Mouse (Mus musculus): ENCODE data around the gene Gmpr.

Gene Gmpr

DNA sequence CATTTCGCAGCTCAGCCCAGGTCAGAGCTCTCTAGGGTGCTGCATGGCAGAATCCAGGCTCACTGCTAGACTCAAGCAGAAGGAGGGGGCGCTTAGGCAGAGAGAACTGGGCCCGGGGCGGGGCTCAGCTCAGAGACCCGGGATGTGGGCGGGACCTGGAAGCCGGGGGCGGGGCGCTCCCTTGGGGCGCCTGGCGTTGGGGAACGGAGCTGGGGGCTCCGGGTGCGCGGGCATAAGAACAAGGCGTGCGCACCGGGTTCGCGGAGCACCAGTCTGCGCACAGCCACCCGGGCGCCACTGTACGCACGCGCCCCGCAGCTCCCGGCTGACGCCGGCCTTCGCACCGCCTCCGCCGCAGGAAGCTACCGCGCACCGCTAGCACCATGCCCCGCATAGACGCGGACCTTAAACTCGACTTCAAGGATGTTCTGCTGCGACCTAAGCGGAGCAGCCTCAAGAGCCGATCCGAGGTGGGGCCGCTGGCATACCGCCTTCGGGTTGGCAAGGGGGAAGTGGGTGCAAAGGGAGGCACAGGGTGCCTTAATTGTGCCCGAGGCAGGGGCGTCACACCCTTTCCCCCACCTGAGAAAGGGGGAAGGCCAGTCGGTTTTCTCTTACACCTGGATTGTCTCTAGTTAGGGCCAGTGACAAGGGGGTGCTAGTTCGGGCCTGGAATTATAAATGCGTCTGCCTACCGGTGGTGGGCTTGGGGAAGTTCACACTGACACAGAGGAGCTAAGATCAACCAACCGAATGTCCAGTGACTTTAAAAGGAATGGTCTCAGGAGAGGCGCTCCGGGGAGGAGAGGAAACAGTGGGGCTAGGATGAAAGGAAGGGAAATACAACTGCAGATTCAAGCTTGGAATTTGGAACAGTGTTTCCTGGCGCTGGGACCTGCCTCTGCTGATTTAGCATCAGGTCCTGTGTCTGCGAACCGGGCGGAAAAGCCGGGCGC, at the start of gene Gmpr:
Gene Gmpr, plus strand, starts transcription at position 171 of the 956 bp plus-strand sequence.
- peak; percentile 59 for DNase-seq (ENCODE audit: low read depth)

DNA sequence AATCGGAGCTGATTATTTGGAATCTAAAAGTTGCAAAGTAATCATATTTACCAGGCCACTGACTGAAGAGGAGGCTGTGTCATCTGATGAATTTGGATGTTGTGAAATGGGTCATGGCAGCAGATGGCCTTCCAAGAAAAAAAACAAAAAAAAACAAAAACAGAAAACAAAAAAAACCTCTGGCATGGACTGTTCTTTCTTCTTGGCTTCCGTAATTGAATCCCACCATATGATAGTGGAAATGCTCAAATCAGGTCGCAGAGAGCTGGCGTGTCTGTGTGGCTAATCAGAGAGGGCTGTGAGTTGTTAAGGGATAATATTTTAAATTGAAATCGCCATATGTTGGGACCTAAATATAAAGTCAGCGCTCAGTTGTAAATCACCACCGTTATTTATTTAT, 49.8 kb upstream of the Gmpr start:
- no peak for DNase-seq (ENCODE audit: low read depth)

DNA sequence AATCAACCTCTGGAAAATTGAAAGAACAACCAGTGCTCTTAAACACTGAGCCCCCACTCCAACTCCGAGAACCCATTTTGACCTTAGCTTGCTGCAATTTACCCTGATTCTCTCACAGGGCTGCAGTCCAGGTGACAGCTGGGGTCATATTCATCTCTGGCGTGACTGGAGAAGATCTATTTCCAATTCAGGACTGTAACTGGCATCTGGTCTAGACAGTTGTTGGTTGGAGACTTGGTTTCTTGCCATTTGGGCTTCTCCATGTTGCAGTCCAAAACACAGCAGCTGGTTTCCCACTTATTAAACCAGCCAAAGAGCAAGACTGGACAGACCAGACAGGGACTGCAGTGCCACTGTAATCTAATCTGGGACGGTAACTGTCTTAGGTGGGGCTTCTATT, 47.1 kb upstream of the Gmpr start:
- no peak for DNase-seq (ENCODE audit: low read depth)

DNA sequence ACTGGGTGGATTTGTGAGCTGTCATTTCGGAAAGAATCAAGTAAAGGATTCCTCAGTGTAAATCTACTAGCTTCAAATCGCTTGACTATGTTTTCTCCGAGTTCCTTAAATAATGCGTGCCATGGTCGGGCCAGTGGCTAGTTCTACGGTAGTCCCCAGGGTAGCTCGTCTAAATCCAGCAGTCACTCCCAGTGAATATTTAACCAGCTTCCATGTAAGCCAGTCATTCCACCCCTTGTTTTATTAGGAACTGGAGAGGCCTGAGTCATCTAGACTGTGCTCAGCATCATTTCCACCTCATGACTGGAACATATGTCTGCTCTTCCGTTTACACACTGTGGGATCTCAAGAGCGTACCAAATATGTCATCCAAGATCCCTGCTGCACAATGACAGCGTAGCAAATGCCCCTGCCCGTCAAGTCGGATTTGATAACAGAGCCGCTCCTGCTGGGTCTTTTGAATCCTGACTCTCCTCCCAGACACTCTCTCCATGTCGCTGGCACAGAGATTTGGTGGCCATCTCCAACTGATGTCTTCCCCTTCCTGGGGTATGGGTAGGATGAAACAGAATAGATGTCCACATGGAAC, 45.8 kb upstream of the Gmpr start:
- peak; percentile 16 for DNase-seq (ENCODE audit: low read depth)

DNA sequence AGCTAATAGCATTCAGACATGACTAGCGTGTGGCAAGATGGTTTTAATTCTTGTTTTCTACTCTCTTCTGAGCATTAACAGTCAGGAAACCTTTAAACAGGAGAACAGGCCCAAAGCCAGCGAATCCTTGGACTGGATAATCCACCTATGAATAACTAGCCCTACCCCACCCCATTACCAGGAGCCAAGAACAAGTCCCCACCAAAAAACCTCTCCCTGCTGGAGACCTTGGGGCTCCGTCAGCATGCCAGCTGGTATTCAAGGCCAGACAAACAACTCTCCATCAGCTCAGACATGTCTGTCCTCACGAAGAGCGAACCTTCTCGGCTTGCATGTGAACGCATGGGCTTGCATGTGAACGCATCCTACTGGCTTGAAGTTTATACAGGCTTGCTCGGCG, 41.6 kb upstream of the Gmpr start:
- no peak for DNase-seq (ENCODE audit: low read depth)

- DNase-seq (ENCODE audit: low read depth): peak; percentile 23
Measured at GRCm38 (mm10) chr13:45466031-45466519, 41.2 kb upstream of the Gmpr start.

DNA sequence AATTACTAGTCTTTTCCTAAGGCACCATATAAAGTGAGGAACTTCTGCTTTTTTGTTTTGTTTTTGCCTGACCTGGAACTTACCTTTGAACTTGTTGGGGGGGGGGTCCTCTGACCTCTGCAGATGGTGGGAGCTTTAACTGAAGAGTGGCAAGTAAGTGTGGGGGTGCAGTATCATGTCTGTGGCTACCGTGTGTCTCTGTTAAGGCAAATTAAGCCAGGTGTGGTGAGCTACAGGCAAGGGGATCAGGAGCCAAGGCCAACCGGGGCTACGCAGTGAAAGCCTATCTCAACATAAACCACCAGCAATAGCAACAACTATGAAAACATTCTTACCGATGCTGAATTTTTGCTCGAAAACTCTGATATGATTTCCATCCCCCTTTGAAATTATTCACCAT, 38.5 kb upstream of the Gmpr start:
- no peak for DNase-seq (ENCODE audit: low read depth)

DNA sequence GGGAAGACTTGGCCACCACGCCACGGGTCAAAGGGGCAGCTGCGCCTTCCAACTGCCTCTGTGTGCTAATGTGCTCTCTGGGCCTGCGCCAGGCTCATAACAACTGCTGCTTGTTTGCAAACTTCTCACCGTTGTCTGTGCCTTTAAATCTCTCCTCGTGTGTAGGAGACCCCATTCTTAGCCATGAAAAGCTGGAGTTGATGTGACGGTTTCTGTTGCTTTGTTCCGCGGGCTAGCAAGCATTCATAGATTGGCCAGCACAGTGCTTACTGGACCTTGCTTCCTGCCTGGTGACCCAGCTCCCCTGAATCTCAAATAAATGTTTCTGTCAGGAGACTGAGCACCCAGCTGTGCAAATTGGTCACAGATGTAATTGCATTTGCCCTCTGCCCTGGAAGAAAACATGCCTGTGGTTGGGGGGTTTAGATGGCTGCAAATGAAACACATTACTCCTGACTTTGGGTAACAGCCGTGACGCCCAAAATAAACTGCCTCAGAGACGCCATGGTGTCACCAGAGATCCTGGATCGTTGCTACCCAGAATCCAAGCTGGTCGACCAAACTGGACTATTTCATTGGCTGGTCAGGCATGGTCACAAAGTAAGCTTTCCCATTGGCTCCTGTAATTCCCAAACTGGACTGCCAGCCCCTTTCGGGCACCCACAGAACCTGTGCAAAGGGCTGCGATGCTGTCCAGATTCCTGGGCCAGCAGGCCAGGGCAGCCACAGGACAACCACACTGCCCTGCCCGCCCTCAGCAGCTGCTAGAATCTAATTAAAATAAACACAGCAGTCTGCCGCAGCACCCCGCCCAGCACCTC, 37.6 kb upstream of the Gmpr start:
- DNase-seq (ENCODE audit: low read depth): no peak

DNA sequence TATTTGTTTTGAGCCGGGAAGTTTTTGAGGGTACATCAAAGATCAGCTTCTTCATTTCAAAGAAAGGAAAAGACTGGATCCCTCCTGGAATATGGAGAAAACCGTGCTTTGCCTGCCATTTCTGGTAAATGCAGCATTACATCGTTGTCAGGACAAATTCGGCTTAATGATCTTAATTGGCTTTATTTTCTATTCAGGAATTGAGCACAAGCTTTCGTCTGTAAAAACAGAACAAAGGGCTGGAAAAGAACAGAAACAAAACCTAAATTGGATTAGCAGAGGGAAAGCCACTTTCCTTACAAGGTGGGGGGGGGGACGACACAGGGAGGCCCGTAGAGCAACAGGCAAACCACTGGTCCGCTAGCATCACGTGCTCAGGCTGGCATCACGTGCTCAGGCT, 33.9 kb upstream of the Gmpr start:
- no peak for DNase-seq (ENCODE audit: low read depth)

- no peak for DNase-seq (ENCODE audit: low read depth)
Measured at GRCm38 (mm10) chr13:45475297-45475696, 31.9 kb upstream of the Gmpr start.

GRCm38 (mm10) chr13:45477183-45477582, 30.1 kb upstream of the Gmpr start:
- DNase-seq (ENCODE audit: low read depth): peak; percentile 75

DNA sequence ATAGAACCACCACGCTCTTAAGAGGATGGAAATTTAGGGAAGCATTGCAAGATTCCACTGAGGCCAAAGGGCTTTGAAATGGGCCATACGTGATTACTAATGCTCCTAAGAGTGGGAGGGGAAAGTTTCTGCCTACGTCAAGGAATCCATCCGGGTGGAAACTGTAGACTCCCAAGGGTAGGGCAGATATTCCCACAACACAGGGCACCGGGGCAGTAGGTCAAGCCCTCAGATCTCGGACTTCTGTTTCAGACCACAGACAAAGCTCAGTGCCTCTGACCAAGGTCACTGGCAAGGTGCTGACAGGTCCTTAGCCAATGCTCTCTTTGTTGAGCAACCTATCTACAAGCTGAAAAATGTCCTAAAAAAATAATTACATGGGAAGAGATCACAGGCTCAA, 27.3 kb upstream of the Gmpr start:
- DNase-seq (ENCODE audit: low read depth): no peak

GRCm38 (mm10) chr13:45483215-45483614, 24.0 kb upstream of the Gmpr start:
- DNase-seq (ENCODE audit: low read depth): no peak

- peak; percentile 41 for DNase-seq (ENCODE audit: low read depth)
Measured at GRCm38 (mm10) chr13:45483949-45484348, 23.3 kb upstream of the Gmpr start.

- DNase-seq (ENCODE audit: low read depth): no peak
Measured at GRCm38 (mm10) chr13:45485602-45486001, 21.6 kb upstream of the Gmpr start.

DNA sequence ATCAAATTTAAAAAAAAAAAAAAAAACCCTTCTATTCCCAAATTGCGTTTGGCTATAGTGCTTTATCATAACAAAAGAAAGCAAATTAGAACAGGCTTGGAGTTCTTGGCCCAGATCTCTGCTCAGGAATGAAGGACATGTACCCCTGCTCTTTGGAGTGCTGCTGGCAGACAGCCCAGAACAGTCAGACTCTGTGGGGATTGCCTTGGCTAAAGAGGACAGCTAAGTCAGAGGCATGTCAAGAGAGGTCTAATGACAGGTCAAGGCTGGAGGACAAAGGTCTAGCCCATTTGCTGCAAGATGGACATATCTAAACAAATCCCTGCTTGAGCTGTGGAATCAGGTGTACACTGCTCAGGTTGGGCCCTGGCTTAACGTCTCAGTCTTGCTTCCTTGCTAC, 20.6 kb upstream of the Gmpr start:
- no peak for DNase-seq (ENCODE audit: low read depth)

DNA sequence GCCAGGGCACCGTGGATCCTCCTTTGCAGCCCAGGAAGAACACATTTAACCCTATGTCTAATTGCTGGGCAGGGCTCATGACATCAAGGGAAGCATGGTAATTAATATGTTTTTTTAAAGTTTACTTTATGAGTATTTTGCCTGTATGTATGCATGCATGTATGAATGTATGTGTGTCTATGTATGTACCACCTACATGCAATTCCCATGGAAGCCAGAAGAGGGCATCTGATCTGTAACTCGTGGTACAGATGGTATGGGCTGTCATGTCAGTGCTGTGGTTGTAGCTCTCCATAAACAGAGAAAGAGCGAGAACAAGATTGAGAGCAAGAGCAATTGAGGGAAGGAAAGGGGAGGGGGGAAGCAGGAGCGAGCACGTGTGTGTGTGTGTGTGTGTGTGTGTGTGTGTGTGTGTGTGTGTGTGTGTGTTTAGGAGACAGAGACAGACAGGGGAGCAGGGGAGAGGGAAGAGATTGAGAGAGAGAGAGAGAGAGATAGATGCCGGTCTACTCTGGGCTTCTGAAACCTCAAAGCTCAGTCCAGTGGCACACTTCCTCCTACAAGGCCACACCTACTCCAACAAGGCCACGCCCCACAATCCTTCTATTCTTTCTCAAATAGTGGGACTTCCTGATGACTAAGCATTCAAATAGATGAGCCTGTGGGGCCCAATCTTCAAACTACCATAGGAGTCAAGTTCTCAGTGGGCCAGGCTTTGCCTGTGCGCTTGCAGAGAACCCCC, 15.1 kb upstream of the Gmpr start:
- DNase-seq (ENCODE audit: low read depth): peak; percentile 69

- DNase-seq (ENCODE audit: low read depth): no peak
Measured at GRCm38 (mm10) chr13:45493846-45494245, 13.4 kb upstream of the Gmpr start.

GRCm38 (mm10) chr13:45498623-45499022, 8.6 kb upstream of the Gmpr start:
- no peak for DNase-seq (ENCODE audit: low read depth)

DNA sequence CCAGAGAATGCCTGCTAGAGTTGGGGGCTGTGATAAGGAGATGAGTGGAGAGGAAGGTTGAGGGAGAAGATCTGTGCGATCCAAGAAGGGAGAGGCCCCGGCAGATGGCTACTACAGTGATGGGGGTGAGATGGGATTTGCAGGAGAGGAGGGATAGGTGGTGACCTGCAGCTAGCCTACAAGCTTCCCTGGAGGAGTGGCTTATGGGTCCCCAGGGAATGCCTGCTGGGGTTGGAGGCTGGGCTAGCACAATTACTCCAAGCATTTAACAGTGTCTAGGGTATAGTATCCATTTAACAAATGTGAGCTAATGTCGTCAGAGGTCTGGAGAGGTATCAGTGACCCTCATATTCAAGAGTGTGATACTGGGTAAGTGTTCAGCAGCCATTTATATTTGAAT, 7.9 kb upstream of the Gmpr start:
- DNase-seq (ENCODE audit: low read depth): no peak

DNA sequence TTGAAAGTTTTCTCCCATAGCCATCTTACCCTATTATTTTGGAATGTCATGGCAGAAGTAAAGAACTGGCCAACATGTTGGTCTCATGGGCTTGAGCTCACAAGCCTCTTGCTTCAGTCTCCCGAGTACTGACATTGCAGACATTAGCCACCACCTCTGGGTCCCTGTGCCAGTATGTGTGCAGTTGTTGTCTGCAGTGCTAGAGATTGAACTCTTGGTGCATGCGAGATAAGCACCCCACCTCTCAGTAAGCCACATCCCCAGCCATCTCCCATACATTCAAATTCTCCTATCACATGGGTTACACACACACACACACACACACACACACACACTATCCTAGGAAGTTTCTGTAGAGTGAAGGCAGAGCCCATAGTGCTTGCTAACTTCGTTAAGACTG, 7.3 kb upstream of the Gmpr start:
- DNase-seq (ENCODE audit: low read depth): no peak

DNA sequence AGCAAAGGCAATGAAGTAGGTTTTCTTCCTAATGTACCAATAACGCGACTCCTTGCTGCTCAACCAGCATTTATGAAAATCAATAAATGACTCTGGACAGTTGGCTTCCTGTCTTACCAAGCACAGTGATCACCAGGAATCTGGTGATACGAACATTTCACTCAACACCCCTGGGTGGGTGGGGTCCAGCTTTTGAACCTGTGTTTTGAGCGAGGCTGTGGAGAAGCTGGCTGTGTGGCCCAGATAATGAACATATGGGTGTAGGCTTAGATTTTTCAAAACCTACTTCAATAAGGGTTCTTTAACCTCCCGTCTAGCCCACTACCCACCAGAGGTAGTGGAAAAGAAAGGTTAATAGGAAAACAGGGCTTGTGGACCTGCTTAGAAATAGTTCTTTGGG, 4.5 kb upstream of the Gmpr start:
- DNase-seq (ENCODE audit: low read depth): no peak

Measured in 416B (cell line).